Mouse (Mus musculus) olfactory bulb, adult 2 months (tissue): ENCODE data around the gene Selenom.

Experiments
- CTCF ChIP-seq: fragments of 200-500 bp; IDR thresholded peaks from 2 replicates; pipeline ENCODE4 v1.5.1; 2012; ENCODE audit warnings: low read depth, mild to moderate bottlenecking, low read length, moderate library complexity; ENCODE audit not compliant: insufficient read depth
- POLR2A ChIP-seq: fragments of 200-500 bp; IDR thresholded peaks from 2 replicates; pipeline ENCODE4 v1.6.1; 2012; ENCODE audit warnings: mild to moderate bottlenecking, low read depth, low read length, moderate library complexity; ENCODE audit not compliant: insufficient read depth

GRCm38 (mm10) chr11:3519756-3520398 is 5.4 kb downstream of the Selenom start:
- TF ChIP-seq CTCF (no peak), POLR2A (no peak)
